Mouse (Mus musculus) neural tube, embryonic 11.5 days (tissue): ENCODE results near the gene 1110065P20Rik. TPM values are rescaled to one million over a fixed set of nuclear protein-coding genes. Genes with fewer than 3 reads are reported as not detected.

Source experiments
- ATAC-seq: fragments of 200-750 bp; cut with Nextera tagmentation; 2 replicates; pipeline ENCODE4 v1.8.0; 2017; ENCODE audit warnings: moderate number of reproducible peaks, mild to moderate bottlenecking, moderate TSS enrichment, moderate library complexity; ENCODE audit not compliant: insufficient read depth, low FRiP score, low TSS enrichment
- DNase-seq: peaks from one replicate; pipeline ENCODE4 v3.0.0-alpha.2; 2015; ENCODE audit warnings: low spot score
- H3K27ac ChIP-seq: fragments of 300-500 bp; sonication (generic); 2 replicates; pipeline ENCODE4 v1.5.1; 2014; ENCODE audit warnings: low read depth, mild to moderate bottlenecking, low read length
- H3K27me3 ChIP-seq: fragments of 300-500 bp; sonication (generic); 2 replicates; pipeline ENCODE4 v1.6.1; 2014; ENCODE audit warnings: mild to moderate bottlenecking, low read length, mixed read lengths; ENCODE audit not compliant: control insufficient read depth, insufficient read depth
- H3K36me3 ChIP-seq: fragments of 300-500 bp; sonication (generic); 2 replicates; pipeline ENCODE4 v1.6.1; 2014; ENCODE audit warnings: mild to moderate bottlenecking, low read length, moderate library complexity, mixed read lengths; ENCODE audit not compliant: control insufficient read depth, insufficient read depth
- H3K4me1 ChIP-seq: fragments of 300-500 bp; sonication (generic); 2 replicates; pipeline ENCODE4 v1.6.1; 2014; ENCODE audit warnings: low read length, mixed read lengths; ENCODE audit not compliant: control insufficient read depth, insufficient read depth
- H3K4me2 ChIP-seq: fragments of 300-500 bp; sonication (generic); 2 replicates; pipeline ENCODE4 v1.6.1; 2014; ENCODE audit warnings: low read depth, mild to moderate bottlenecking, moderate library complexity
- H3K4me3 ChIP-seq: fragments of 300-500 bp; sonication (generic); 2 replicates; pipeline ENCODE4 v1.5.1; 2014; ENCODE audit warnings: low read depth, low read length
- H3K9ac ChIP-seq: fragments of 300-500 bp; sonication (generic); 2 replicates; pipeline ENCODE4 v1.6.1; 2014; ENCODE audit warnings: mild to moderate bottlenecking, low read length
- H3K9me3 ChIP-seq: fragments of 300-500 bp; sonication (generic); 2 replicates; pipeline ENCODE4 v1.6.1; 2016; ENCODE audit warnings: low read length; ENCODE audit not compliant: control insufficient read depth
- WGBS: fragments of 180-500 bp; shearing (Covaris S2); extraction: QIAGEN DNeasy Blood & Tissue Kit; methylation state at CpG from one replicate; pipeline ENCODE4 v1.1.7; 2014; 5-methylcytosine and 5-hydroxymethylcytosine counted together
- polyA plus RNA-seq: library from polyadenylated mRNA; unstranded; fragments of >200 nt; fragmentation: Nextera tagmentation; extraction: Ambion mirVana; gene quantifications from 2 replicates; pipeline ENCODE4 v1.2.1, GENCODE M21; 2014

The 1110065P20Rik gene
- polyA plus RNA-seq, 1 experiment from 2014 or later = 36.5 TPM

DNA sequence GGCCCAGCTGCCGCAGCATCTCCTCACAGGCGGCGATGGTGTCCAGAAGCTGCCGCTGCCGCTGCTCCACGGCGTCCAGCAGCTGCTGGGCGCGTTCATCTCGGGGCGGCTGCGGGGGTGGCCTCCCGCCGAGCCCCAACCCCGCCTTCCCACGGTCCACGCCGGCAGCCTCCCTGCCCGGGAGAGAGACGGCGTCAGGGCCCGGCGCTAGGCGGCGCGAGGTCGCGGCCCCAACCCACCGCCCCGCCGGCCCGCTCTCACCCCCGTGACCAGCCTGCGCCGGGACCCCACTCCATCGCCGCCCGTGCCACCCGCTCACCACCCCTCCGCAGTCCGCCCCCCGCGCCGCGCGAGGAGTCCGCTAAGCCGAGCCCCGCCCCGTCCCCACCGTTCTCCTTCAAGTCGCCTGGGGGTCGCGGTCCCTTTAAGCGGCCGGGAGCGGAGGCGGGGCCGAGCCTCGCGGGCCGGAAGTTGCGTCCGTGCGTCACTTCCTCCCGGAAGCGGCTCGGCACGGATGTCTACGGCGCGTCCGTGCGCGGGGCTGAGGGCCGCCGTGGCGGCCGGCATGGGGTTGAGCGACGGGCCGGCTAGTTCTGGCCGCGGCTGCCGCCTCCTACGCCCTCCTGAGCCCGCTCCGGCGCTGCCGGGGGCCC is 609 bp downstream of the 1110065P20Rik start, which contains the start of gene Yrdc:
Gene Yrdc, plus strand, starts transcription at position 419 of the 653 bp plus-strand sequence.
- H3K27me3 ChIP-seq = no peaks in the 10 kb centered on the region
- peaks cover 11% of the 10 kb centered on the region for H3K4me1 ChIP-seq
- WGBS = under 1% methylated on average over 79 of the region's 90 CpGs
- DNase-seq (peak; percentile 97), ATAC-seq (peak; percentile 92)
- peak within 1 kb of the TSS; percentile 83 for H3K4me2 ChIP-seq
- H3K4me3 ChIP-seq = peak within 1 kb of the TSS; percentile 100
- H3K36me3 ChIP-seq = peaks cover 4% of the 10 kb centered on the region
- peak within 1 kb of the TSS; percentile 93 for H3K27ac ChIP-seq
- no peaks in the 10 kb centered on the region for H3K9me3 ChIP-seq
- peak within 1 kb of the TSS; percentile 83 for H3K9ac ChIP-seq

DNA sequence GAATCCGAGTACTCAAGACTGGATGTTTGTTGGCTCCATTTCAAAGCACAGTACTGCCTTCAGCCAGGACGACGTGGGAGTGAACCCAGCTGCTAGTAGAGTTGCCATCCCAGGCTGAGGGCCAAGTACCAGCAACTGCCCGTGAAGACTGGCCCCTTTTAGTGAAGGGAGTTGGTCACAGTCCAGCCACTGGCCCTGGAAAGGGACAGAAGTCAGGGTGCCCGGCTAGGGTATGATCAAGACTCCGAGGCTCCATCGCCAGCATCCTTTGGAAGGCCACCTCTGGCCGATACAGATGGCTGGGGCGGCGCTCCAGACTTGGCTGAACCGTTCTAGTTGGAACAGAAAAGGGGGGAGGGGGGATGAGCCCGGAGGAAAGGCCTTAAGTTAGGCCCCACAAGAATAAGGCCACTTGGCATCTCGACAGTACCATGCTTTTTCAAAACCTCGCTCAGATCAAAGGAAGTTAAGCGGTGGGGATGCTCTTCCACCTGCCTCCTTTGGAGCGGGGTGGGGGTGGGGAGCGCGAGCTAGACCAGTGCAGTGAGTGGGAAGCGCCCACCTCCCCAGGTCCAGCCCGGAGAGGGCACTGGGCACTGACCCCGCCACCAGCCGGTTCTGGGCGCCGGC is 1.2 kb downstream of the 1110065P20Rik start:
- H3K36me3 ChIP-seq = peaks cover 2% of the 10 kb centered on the region
- peak overlapping the region; percentile 83 for H3K9ac ChIP-seq
- peaks cover 11% of the 10 kb centered on the region for H3K4me1 ChIP-seq
- peak; percentile 60 for ATAC-seq
- no peaks in the 10 kb centered on the region for H3K9me3 ChIP-seq
- H3K27me3 ChIP-seq = no peaks in the 10 kb centered on the region
- DNase-seq = no peak
- peak overlapping the region; percentile 93 for H3K27ac ChIP-seq
- peak overlapping the region; percentile 83 for H3K4me2 ChIP-seq
- WGBS = 2% methylated on average over 24 of the region's 24 CpGs
- H3K4me3 ChIP-seq = peak overlapping the region; percentile 100

DNA sequence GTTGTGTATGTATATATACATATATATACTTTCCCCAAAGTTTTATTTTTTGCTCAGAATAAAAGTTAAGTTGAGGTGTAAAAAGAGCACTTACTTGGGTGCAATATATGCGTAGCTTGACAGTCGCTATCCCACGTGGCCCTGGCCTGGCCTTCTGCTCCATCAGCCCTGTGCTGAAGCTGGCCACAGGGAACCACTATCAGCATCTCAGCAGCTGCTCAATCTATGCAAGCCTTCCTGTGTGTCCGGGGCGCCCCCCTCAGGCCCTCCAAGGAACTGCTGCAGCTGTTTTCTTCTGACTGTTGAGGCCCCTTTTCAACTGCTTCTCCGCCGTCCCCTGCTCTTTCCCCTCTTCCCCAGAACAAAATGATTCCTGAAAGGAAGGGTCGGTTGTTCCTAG is 3.4 kb downstream of the 1110065P20Rik start:
- ATAC-seq (no peak), DNase-seq (peak; percentile 86)
- Histone ChIP-seq H3K4me2 (no peak overlapping the region), H3K27ac (no peak overlapping the region), H3K4me3 (no peak overlapping the region), H3K36me3 (peaks cover 5% of the 10 kb centered on the region), H3K4me1 (peaks cover 11% of the 10 kb centered on the region), H3K9me3 (no peaks in the 10 kb centered on the region), H3K9ac (no peak overlapping the region), H3K27me3 (no peaks in the 10 kb centered on the region)
- WGBS = 4% methylated on average over 8 of the region's 8 CpGs

DNA sequence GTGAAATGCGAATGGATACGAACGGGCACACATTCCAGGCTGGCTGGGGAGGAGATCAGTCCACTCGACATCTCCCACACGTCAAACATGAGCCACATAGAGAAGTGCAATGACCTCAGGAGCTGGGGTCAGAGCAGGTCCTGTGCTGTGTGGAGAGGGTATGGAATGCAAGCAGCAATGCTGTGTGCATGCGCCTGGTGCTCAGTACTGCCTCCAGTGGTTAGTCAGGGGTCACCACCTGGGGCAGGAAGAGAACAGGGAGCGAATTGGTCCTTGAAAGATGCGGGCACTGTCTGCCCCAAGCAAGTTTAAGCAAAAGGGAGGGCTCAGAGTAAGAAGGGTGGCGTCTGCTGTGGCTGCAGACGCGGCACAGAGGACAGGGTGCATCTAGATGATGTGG is 7.5 kb downstream of the 1110065P20Rik start:
- H3K9me3 ChIP-seq = no peaks in the 10 kb centered on the region
- no peak overlapping the region for H3K9ac ChIP-seq
- no peak overlapping the region for H3K27ac ChIP-seq
- peaks cover 6% of the 10 kb centered on the region for H3K36me3 ChIP-seq
- no peaks in the 10 kb centered on the region for H3K4me1 ChIP-seq
- ATAC-seq = no peak
- peak; percentile 54 for DNase-seq
- H3K27me3 ChIP-seq = no peaks in the 10 kb centered on the region
- no peak overlapping the region for H3K4me3 ChIP-seq
- WGBS = 60% methylated on average over 11 of the region's 11 CpGs
- H3K4me2 ChIP-seq = no peak overlapping the region

DNA sequence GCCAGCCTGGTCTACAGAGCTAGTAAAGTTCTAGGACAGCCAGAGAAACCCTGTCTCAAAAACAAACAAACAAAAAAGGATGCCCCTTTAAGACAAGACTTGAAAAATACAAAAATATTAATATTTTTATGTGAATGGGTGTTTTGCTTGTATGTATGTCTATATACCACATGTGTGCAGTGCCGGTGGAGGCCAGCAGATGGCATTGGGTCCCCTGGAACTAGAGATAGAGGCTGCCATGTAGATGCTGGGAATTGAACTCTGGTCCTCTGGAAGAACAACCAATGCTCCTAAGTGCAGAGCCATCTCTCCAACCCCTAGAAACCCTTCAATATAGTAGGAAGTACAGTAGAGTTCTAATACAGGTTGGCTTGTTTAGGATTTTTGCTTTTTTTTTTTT is 10.0 kb downstream of the 1110065P20Rik start:
- H3K27me3 ChIP-seq = no peaks in the 10 kb centered on the region
- no peak for ATAC-seq
- H3K4me2 ChIP-seq = no peak overlapping the region
- no peak overlapping the region for H3K4me3 ChIP-seq
- H3K4me1 ChIP-seq = no peaks in the 10 kb centered on the region
- no peaks in the 10 kb centered on the region for H3K9me3 ChIP-seq
- H3K27ac ChIP-seq = no peak overlapping the region
- WGBS = 100% methylated on average over 1 of the region's 1 CpGs
- peaks cover 7% of the 10 kb centered on the region for H3K36me3 ChIP-seq
- no peak for DNase-seq
- no peak overlapping the region for H3K9ac ChIP-seq

DNA sequence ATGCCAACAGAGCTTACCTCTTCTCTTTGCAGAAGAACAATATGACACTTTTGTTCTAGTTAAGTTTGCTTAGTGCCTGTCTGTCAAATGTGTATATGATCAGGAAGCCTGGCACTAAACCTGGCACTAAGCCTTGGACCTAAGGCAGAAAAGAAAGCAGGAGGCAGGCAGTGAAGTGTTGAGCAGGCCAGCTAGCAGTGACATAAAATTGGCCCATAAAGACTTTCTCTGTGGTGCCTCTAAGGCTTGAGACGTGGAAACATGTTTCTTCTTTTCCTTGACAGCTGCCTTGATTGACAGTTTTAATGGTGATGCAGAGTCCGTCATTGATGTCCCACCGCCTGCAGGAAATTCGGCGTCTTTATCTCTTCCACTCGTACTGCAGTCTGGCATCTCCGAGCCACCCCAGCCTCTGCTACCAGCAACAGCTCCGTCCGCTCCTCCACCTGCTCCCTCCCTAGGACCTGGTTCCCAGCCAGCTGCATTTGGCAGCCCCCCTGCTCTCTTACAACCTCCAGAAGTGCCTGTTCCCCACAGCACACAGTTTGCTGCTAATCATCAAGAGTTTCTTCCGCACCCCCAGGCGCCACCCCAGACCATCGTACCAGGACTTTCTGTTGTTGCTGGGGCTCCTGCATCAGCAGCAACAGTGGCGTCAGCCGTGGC is 12.8 kb downstream of the 1110065P20Rik start:
- Histone ChIP-seq H3K4me3 (no peak overlapping the region), H3K27me3 (no peaks in the 10 kb centered on the region), H3K4me1 (no peaks in the 10 kb centered on the region), H3K27ac (no peak overlapping the region), H3K9ac (no peak overlapping the region), H3K36me3 (peaks cover 7% of the 10 kb centered on the region), H3K4me2 (no peak overlapping the region), H3K9me3 (no peaks in the 10 kb centered on the region)
- DNase-seq = no peak
- ATAC-seq = no peak
- WGBS = 91% methylated on average over 14 of the region's 14 CpGs

DNA sequence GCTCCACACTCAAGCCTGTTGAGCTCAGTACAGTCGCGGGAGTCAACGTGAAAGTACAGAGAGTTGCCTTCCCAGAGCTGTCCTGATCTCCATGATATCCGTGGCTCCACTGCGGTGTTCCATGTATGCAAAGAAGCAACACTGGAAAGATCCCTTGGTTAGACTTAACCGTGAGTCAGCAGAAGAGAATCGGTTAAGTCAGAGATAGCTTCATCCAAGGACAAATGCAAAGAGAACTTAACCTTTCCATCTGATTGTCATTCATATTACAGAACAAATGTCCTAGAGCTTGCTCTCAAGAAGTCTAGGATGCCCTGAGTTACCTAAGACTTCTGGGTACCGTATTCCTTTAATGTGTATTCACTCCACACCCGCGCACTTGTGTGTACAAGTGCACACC is 18.2 kb downstream of the 1110065P20Rik start:
- DNase-seq (no peak), ATAC-seq (no peak)
- Histone ChIP-seq H3K27ac (no peak overlapping the region), H3K4me2 (no peak overlapping the region), H3K9ac (no peak overlapping the region), H3K9me3 (no peaks in the 10 kb centered on the region), H3K4me1 (no peaks in the 10 kb centered on the region), H3K27me3 (no peaks in the 10 kb centered on the region), H3K4me3 (no peak overlapping the region), H3K36me3 (peaks cover 4% of the 10 kb centered on the region; the same call in 1 of the 2 replicates)
- WGBS = 94% methylated on average over 10 of the region's 10 CpGs

DNA sequence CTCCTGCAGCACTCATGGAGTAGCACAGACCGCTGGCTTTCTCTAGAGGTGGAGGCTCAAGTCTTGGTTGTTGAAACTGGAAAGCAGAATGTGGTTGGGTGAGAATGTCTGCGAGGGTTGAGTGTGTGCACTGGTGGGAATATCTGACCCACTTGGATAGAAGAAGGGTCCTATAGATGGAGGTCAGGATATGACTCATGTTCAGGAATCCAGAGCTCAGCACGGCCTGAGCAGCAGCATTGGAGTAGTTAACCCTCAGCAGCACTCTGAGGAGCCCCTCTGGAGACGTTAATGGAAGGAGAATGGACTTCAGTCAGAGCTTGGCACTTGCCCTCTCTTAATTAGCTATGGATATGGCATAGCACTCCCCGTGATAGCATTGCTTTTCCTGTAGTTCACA is 21.3 kb downstream of the 1110065P20Rik start:
- WGBS = 89% methylated on average over 5 of the region's 5 CpGs
- Histone ChIP-seq H3K4me3 (no peak overlapping the region), H3K4me1 (no peaks in the 10 kb centered on the region), H3K36me3 (peaks cover 9% of the 10 kb centered on the region), H3K9ac (no peak overlapping the region), H3K27me3 (no peaks in the 10 kb centered on the region), H3K4me2 (no peak overlapping the region), H3K27ac (no peak overlapping the region), H3K9me3 (no peaks in the 10 kb centered on the region)
- DNase-seq = no peak
- ATAC-seq = no peak
